Mouse (Mus musculus) adrenal gland (tissue): ENCODE measurements at regions not wholly inside any gene's neighbourhood (a gene's known extent, or its start where the extent isn't known, plus 50 kb on each side); places are given as distances from the start of the nearest gene placed in this dataset.

Source experiments
- intact Hi-C: fragments of 180-260 bp; cut with DNase I; formaldehyde crosslinking; loops from one replicate; pipeline ENCODE4 v1.15.1; 2025

- intact Hi-C loops, result no loop called here
These were observed 199.6 kb downstream of the Sptssa start for GRCm38 (mm10) chr12:54456731-54457130.

GRCm38 (mm10) chr12:54454606-54455005 is 201.8 kb downstream of the Sptssa start:
- intact Hi-C loops, result no loop called here

DNA sequence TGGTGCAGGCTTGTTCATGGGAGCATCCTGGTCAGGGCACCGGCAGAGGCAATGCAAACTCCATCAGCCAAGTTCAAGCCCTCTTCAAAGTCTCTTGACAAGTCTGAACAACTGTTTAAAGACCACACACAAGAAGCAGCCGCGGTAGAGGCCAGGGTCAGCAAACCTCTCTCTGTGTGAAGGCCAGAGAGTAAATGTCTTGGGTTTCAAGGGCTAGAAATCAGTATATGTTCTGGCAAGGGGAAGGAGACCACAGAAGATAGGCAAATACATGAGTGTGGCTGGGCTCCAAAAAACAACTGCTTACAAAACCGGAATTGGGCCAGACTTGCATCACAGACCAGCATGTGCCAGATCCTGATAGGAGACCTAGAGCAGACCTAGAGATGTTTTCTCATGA is 203.0 kb downstream of the Sptssa start:
- intact Hi-C loops, result no loop called here

DNA sequence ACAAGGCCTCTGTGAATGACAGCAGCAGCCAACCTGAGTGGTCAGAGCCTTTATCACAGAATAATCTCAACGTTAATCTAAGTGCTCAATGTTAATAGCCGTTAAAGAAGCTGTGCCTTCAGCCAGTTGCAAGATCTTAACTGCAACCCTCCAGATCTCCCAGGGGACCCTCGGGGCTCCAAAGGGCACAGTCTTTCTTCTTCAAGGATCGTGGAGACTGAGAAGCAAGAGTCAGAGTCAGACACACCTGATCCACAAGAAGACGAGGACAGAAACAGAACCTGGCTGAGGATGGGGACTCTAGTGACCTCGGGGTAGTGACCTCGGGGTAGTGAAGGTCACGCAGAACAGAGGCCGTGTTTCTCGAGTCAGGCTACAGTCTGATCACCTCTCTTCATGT is 206.0 kb downstream of the Sptssa start:
- intact Hi-C loops, result no loop called here

- intact Hi-C loops, result no loop called here
These were observed 208.2 kb downstream of the Sptssa start for GRCm38 (mm10) chr12:54448221-54448620.

GRCm38 (mm10) chr12:54447354-54447753 is 209.0 kb downstream of the Sptssa start:
- intact Hi-C loops, result no loop called here

- intact Hi-C loops, result no loop called here
These were observed 210.0 kb downstream of the Sptssa start for GRCm38 (mm10) chr12:54446356-54446755.

- intact Hi-C loops, result no loop called here
These were observed 212.0 kb downstream of the Sptssa start for GRCm38 (mm10) chr12:54444416-54444815.

DNA sequence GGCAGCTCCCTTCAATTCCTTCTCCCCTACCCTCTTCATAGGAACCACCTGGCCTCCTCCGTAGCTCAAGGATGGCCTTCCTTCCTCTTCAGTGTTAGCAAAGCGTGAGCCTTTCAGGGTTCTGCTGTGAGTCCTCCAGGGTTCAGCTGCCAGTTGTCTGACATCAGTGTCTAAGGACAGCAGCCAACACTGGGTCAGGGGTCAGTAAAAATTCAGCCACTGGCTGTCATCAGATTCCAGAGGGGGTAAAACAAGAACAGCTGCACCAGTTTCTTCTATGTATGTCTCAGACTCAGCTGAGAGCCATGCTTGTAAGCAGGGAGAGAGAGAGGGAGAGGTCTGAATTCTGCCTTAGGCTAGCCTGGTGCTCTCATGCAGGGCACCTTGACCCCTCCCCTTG is 213.1 kb downstream of the Sptssa start:
- intact Hi-C loops, result no loop called here

GRCm38 (mm10) chr12:54442408-54442807 is 214.0 kb downstream of the Sptssa start:
- intact Hi-C loops, result no loop called here

DNA sequence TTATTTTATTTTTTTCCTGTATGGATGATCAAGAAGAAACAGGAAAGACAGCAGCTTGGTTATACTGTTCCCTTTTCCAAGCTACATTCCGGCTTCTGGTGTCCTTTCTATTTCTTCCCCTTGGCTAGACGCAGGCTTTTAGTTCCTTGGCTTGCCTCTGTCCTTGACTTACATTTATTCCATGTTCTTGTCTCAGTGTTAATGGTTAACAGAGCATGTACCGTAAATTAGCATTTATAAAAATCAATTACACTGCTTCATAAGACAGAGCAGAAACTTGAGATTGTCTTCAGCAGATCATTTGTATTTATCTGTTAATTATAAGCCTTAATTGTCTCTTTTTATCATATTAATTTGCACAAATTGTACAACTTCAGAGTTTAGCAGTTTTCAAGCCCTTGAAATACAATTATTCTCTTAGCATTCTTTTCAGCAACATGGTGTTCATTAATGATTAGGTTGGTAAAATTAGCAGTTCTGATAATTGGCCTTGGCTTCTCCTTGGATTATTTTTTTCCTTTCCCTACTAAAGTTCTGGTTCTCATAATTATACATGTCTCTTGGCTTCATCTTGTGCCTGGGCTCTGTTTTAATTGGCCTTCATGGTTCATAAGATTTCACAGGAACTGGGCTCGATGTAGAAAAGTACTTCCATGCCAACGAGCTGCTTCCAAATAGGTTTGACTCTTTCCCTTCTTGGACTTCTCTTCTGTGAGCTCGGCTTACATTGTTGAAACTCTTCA is 215.4 kb downstream of the Sptssa start:
- intact Hi-C loops, result no loop called here

DNA sequence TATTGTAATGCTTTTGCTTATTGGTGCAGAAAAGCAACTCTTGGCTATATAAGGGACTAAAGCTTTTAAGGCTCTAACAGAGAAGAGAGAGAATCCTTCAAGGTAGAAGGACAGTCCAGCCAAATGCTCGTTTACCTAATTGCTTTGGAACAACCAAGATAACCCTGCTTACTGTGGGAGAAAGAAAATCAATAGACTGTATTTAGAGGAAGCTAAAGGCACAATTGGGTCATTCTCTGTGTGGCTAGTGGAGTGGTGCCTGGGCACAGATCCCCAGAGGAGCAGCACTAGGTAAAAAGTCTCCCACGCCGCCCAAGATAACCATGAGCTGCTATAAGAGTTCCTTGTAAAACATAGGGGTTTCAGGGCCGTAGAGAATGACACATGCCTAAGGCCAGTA is 217.6 kb downstream of the Sptssa start:
- intact Hi-C loops, result no loop called here

DNA sequence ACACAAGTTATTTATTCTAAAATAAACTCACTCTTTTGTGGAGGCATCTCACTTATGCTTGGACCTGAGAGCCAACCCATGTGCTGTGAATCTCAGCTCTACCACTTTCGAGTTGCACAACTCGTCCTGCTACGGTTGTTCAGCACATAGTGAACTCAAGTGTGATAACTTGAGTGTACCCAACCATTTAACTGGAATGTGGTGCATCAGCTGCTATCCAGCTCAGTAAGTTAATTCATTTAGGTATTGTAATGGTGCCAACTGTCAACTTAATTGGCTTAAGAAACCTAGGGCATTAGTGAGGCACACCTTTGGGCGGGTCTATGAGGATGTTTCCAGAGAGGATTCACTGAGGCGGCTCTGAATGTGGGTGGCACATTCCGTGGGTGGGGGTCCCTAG is 221.6 kb upstream of the Egln3 start:
- intact Hi-C loops, result no loop called here

- intact Hi-C loops, result no loop called here
These were observed 211.2 kb upstream of the Egln3 start for GRCm38 (mm10) chr12:54414829-54415228.

GRCm38 (mm10) chr12:54414201-54414600 is 210.5 kb upstream of the Egln3 start:
- intact Hi-C loops, result no loop called here

- intact Hi-C loops, result no loop called here
These were observed 206.5 kb upstream of the Egln3 start for GRCm38 (mm10) chr12:54410038-54410605.

DNA sequence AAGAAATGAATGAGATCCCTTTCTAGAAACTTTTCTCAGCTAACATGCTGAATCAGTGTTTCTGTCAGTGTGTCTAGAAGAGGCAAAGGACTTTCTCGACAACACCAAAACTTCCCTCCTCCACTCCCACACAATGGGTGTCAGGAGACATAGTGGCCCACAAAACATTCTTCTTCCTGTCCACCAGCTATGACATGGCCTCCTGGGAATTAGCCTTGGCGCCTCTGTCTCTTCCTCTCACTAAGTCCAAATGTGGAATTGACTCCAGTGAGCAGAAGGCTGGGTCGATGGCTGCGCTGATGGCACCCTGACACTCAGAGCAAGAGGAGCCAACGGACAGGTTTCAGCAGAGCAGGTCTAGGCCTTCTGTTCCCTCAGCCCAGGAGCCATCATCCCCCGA is 205.2 kb upstream of the Egln3 start:
- intact Hi-C loops, result no loop called here

DNA sequence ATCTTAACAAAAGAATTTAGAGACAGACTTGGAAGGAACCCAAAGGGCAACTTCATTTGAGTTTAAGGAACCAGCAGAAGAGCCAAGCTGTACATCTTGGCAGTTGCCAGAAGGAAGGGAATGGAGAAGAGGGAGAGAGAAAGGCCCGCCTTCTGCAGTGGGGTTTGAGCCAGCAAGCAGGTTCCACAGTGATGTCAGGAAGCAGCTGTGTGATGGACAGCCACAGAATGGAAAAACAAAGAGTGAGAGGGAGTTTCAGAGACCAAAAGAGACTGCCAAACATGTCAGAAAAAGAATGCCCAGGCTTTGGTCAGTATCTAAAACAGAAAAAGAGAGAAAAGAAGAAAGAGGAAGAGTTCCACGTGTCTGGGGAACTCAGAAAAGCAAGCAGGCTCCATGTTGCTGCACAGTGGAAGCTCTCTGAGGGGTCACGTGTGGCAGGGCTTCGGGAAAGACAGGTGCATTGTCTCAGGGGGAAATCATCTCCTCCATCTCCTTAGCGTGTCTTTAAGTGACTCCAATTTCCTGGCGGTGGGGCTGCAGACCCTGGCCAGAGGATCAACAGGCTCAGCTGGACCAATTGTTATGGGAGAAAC is 203.7 kb upstream of the Egln3 start:
- intact Hi-C loops, result no loop called here

DNA sequence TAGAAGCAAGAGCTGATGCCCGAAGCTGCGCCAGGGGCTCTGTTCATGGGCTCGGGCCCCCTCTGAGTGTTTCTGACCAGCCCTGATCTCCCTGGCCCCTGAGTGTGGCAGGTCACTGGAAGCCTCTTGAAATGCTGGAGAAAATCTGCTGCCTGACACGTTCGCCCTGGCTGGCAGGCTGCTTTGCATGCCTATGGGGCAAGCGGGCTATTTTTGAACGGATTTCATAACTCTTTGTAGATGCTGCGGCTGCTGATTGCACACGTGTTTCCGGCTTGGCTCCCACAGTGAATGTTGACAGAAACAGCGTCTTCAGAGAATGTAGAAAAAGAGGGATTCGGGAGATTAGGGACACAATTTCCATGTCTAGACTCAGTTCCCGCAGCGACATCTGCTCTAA is 201.4 kb upstream of the Egln3 start:
- intact Hi-C loops, result no loop called here

DNA sequence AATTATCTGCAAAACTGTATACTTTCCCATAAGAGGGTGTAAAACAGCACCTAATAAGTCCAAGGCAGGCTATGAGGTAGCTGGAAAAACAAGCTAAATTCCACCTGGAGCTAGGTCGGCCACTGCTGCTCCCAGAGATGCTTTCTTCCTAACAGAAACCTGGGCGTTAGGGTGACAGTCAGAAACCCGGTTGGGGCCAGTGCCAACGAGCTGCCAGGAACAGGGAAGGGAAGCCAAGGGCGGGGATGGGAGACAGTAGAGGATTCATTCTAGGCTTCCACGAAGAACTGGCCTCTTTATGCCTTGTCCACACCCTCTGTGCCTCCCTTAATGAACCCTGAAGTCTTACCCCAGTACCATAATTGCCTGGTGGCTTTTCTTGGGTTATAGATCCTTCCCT is 198.9 kb upstream of the Egln3 start:
- intact Hi-C loops, result no loop called here

DNA sequence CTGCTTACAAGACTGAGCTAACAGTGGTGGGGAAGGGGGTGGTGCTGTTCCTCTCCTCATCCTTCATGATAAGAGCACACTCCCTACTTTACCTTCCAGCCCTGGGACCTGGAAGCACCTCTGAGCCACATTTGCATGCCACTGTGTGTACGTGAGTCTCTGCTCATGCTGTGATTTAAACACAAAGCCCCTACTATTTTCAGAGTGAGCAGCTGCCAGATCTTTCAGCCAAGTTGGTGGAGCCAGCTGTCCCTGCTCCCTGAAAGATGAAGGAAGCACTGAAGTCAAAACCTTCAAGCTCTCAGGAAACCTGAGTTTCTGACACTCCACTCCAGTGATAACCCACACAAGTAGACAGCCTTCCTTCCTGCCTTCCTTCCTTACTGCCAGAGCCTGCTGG is 198.0 kb upstream of the Egln3 start:
- intact Hi-C loops, result no loop called here

DNA sequence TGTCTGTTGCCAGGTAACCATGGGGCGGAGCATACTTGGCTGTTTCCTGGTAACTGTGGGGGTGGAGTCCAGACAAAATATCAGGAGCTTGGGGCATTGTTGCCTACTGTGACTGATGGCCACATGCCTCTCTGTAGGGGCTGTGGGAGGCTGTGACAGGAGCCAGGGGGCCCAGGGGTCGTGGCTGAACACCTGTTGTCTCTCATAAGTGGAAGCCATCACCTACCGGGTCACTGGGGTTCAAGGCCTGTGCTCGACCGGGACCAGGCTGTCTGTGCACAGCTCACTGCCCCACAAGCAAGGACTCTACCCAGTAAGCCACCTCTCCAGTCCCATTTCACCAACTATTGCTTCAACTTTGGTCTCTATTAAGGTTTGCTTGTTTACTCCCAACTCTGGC is 196.4 kb upstream of the Egln3 start:
- intact Hi-C loops, result no loop called here

DNA sequence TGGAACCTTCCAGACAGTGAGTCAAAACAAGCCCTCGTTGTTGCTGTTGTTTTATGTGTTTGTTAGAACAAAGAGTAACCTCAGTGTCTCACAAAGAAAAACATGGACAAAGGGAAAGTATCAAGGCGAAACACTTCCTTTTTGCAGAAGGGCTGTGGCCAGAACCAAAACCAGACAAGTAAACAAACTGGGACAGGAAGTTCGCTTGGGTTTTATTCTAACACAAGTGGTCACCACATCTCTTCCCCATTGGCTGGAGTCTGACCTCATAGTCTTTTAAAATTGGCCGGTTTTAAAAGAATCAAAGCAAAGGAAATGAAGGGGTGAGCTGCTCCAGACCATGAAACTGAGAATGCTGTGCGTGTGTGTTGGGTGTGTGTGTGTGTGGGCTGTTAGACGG is 194.4 kb upstream of the Egln3 start:
- intact Hi-C loops, result no loop called here
